Mouse (Mus musculus) lung, adult 2 months (tissue): ENCODE results near the gene B4galt1. TPM values are rescaled to one million over a fixed set of nuclear protein-coding genes. Genes with fewer than 3 reads are reported as not detected.
A peak's percentile ranks its signal among the peaks of the same experiment; 100 is the strongest.

Source experiments
- DNase-seq: peaks from one replicate; pipeline ENCODE4 v3.0.0; 2022
- H3K4me1 ChIP-seq: fragments of 200-500 bp; 2 replicates; pipeline ENCODE4 v1.6.1; 2011; ENCODE audit warnings: low read length; ENCODE audit not compliant: control insufficient read depth, insufficient read depth
- H3K4me3 ChIP-seq: fragments of 200-500 bp; replicated peaks from 2 replicates; pipeline ENCODE3; 2011; ENCODE audit warnings: low read depth, mild to moderate bottlenecking, control low read depth, low read length; ENCODE audit errors: extremely low read depth
- CTCF ChIP-seq: fragments of 200-500 bp; IDR thresholded peaks from 2 replicates; pipeline ENCODE4 v1.5.1; 2011; ENCODE audit warnings: mild to moderate bottlenecking, low read length, control low read depth; ENCODE audit not compliant: insufficient read depth
- POLR2A ChIP-seq: fragments of 200-500 bp; IDR thresholded peaks from 2 replicates; pipeline ENCODE4 v1.6.1; 2011; ENCODE audit warnings: low read depth, mild to moderate bottlenecking, control low read depth, low read length, borderline replicate concordance; ENCODE audit errors: extremely low read depth
- WGBS: fragments of 180-500 bp; shearing (Covaris S2); methylation state at CpG from one replicate; pipeline ENCODE4 v1.1.7; 2018; 5-methylcytosine and 5-hydroxymethylcytosine counted together
- polyA plus RNA-seq: library from polyadenylated mRNA; depleted of rRNA; stranded (reverse); fragments of >200 nt; gene quantifications from 2 replicates; pipeline ENCODE4 v1.2.3, GENCODE M21; 2012

B4galt1 gene
- polyA plus RNA-seq, 1 experiment = 44.6 TPM

GRCm38 (mm10) chr4:40874151-40874600 lies 20.4 kb upstream of the B4galt1 start:
- Histone ChIP-seq H3K4me1 (0 out of 2 replicates have a peak, but pooled peaks cover 4% of the 10 kb centered on the region), H3K4me3 (no peak overlapping the region)
- no peak for TF ChIP-seq CTCF
- no peak for TF ChIP-seq POLR2A
- no peak for DNase-seq
- 48% methylated on average over 6 of the region's 6 CpGs for WGBS

DNA sequence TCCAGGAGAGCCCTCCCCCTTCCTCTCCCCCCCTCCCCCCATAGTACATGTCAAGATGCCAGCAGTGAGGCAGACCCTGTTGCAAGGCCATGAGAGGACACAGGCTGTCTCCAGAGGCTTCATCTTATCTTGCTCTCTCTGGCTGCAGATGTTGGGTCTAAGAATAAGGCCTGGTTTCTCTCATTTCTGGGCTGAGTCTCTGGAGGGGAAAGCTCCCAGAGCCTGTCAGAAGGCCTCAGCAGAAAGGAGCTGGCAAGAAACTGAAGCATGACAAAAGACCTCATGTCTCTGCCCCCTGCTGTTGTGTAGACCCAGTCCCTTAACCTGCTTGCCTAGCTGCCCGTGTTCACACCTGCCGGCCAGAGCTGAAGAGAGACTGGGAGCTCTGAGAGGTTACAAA lies 19.5 kb upstream of the B4galt1 start:
- WGBS = 64% methylated on average over 2 of the region's 2 CpGs
- Histone ChIP-seq H3K4me1 (peaks cover 4% of the 10 kb centered on the region; the same call in 1 of the 2 replicates), H3K4me3 (no peak overlapping the region)
- DNase-seq = no peak
- TF ChIP-seq CTCF (no peak), POLR2A (no peak)

- DNase-seq = no peak
- TF ChIP-seq POLR2A = no peak
- no peak for TF ChIP-seq CTCF
- Histone ChIP-seq H3K4me1 (peaks cover 4% of the 10 kb centered on the region; the same call in 1 of the 2 replicates), H3K4me3 (no peak overlapping the region)
- WGBS = 73% methylated on average over 3 of the region's 3 CpGs
Measured at GRCm38 (mm10) chr4:40872129-40872528, 18.3 kb upstream of the B4galt1 start.

DNA sequence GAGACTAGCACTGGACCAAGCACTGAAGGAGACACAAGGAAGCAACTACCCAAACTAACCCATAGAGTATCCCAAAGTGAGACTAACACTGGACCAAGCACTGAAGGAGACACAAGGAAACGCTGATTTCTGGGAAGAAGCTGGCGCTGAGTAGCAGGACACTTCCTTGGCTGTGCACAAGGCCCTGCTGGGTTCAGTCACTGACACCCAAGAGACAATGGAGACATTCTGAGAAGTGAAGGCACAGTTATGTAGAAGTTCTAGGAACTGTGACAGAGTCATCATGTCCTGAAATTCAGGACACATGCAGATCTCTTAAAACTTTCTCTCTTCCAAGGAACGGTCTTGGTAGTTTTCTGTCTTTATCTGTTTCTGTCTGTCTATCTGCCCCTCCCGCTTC lies 16.4 kb upstream of the B4galt1 start:
- TF ChIP-seq POLR2A = no peak
- no peak for TF ChIP-seq CTCF
- DNase-seq = no peak
- no peaks in the 10 kb centered on the region; the same call in 1 of the 2 replicates for H3K4me1 ChIP-seq
- WGBS = 78% methylated on average over 4 of the region's 4 CpGs
- H3K4me3 ChIP-seq = no peak overlapping the region

- no peak for TF ChIP-seq CTCF
- TF ChIP-seq POLR2A = no peak
- peak; percentile 70 for DNase-seq
- WGBS = 33% methylated on average over 13 of the region's 13 CpGs
- H3K4me1 ChIP-seq = no peaks in the 10 kb centered on the region; the same call in 1 of the 2 replicates
- H3K4me3 ChIP-seq = no peak overlapping the region
Measured at GRCm38 (mm10) chr4:40868554-40869232, 14.9 kb upstream of the B4galt1 start.

GRCm38 (mm10) chr4:40864361-40864760 lies 10.6 kb upstream of the B4galt1 start:
- no peak for DNase-seq
- TF ChIP-seq POLR2A (no peak), CTCF (no peak)
- 97% methylated on average over 12 of the region's 12 CpGs for WGBS
- Histone ChIP-seq H3K4me3 (no peak overlapping the region), H3K4me1 (no peaks in the 10 kb centered on the region; the same call in 1 of the 2 replicates)

- no peak overlapping the region for H3K4me3 ChIP-seq
- no peaks in the 10 kb centered on the region; the same call in 1 of the 2 replicates for H3K4me1 ChIP-seq
- WGBS = 87% methylated on average over 3 of the region's 3 CpGs
- no peak for DNase-seq
- TF ChIP-seq POLR2A (no peak), CTCF (no peak)
Measured at GRCm38 (mm10) chr4:40863340-40863739, 9.5 kb upstream of the B4galt1 start.

DNA sequence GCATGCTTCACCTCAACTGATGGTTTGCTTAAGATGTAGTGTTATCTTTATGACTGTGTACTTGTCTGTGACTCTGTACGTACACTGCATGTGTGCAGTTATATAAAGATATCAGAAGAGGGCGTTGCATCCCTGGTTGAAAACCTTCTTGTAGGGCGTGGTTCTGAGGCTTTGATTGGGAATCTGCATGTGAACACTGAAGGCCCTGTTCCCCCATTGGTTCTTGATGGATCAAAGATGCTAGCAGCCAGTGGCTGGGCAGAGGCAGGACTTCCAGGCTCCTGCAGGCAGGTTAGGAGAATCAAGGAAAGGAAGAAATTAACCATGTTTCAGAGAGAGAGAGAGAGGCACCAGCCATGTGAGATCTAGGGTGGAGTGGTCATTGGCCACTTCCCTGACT lies 7.3 kb upstream of the B4galt1 start:
- Histone ChIP-seq H3K4me3 (no peak overlapping the region), H3K4me1 (no peaks in the 10 kb centered on the region)
- WGBS = 80% methylated on average over 3 of the region's 3 CpGs
- no peak for DNase-seq
- TF ChIP-seq CTCF (no peak), POLR2A (no peak)

DNA sequence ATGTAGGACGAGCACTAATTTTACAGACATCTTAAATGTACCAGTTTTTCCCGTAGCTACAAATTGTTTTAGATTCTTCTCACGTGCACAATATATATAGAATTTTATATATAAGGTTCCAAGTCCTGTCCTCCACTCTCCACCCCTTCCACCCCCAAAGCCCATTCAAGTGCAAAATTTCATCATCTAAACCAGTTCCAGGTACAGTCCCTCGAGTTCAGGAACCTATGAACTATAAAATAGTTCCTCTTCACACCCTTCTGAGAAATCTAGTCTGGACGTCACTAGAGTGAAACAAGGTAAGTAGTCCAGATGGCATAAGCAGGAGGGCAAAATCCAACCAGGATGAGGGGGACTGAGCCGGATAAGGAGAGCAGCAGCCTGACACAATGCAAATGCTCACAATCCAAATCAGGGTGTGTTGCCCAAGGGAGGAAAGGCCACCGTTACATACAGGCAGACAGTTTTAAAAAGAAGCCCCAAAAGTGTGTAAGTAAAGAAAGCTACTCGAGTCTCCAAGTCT lies 4.1 kb upstream of the B4galt1 start:
- no peak for DNase-seq
- 75% methylated on average over 8 of the region's 8 CpGs for WGBS
- Histone ChIP-seq H3K4me1 (no peaks in the 10 kb centered on the region; the same call in 1 of the 2 replicates), H3K4me3 (no peak overlapping the region)
- TF ChIP-seq CTCF = no peak
- TF ChIP-seq POLR2A = no peak

- 71% methylated on average over 6 of the region's 6 CpGs for WGBS
- no peak overlapping the region for H3K4me3 ChIP-seq
- H3K4me1 ChIP-seq = no peaks in the 10 kb centered on the region; the same call in 1 of the 2 replicates
- TF ChIP-seq CTCF (no peak), POLR2A (no peak)
- no peak for DNase-seq
Measured at GRCm38 (mm10) chr4:40856571-40856970, 2.8 kb upstream of the B4galt1 start.
